Mouse (Mus musculus): ENCODE measurements at regions not wholly inside any gene's neighbourhood (a gene's known extent, or its start where the extent isn't known, plus 50 kb on each side); places are given as distances from the start of the nearest gene placed in this dataset.

- Histone ChIP-seq H3K4me1 (replicated peaks; ENCODE audit: control insufficient read depth, insufficient read depth, low read length) (no peaks in the 10 kb centered on the region), H3K4me3 (replicated peaks; ENCODE audit: low read length) (no peak overlapping the region), H3K27me3 (ENCODE audit: control insufficient read depth, insufficient read depth, low read length) (no peaks in the 10 kb centered on the region), H3K36me3 (replicated peaks; ENCODE audit: control insufficient read depth, insufficient read depth) (no peaks in the 10 kb centered on the region), H3K9me3 (ENCODE audit: control insufficient read depth, low read length) (no peaks in the 10 kb centered on the region), H3K27ac (no peak overlapping the region), H3K4me2 (replicated peaks) (no peak overlapping the region), H3K9ac (no peak overlapping the region)
- DNase-seq (ENCODE audit: low spot score) (no peak), ATAC-seq (ENCODE audit: low FRiP score) (no peak)
- WGBS, result 94% methylated on average over 15 of the region's 15 CpGs
Observed at GRCm38 (mm10) chr3:121902246-121902645, 50.1 kb upstream of the Arhgap29 start.

GRCm38 (mm10) chr3:121900429-121900844 lies 51.9 kb upstream of the Arhgap29 start:
- DNase-seq (ENCODE audit: low spot score) (no peak), ATAC-seq (ENCODE audit: low FRiP score) (no peak)
- 86% methylated on average over 8 of the region's 8 CpGs for WGBS
- Histone ChIP-seq H3K4me1 (replicated peaks; ENCODE audit: control insufficient read depth, insufficient read depth, low read length) (no peaks in the 10 kb centered on the region), H3K27me3 (ENCODE audit: control insufficient read depth, insufficient read depth, low read length) (no peaks in the 10 kb centered on the region), H3K9me3 (ENCODE audit: control insufficient read depth, low read length) (no peaks in the 10 kb centered on the region), H3K4me3 (replicated peaks; ENCODE audit: low read length) (no peak overlapping the region), H3K9ac (no peak overlapping the region), H3K27ac (no peak overlapping the region), H3K36me3 (replicated peaks; ENCODE audit: control insufficient read depth, insufficient read depth) (no peaks in the 10 kb centered on the region), H3K4me2 (replicated peaks) (no peak overlapping the region)

- no peaks in the 10 kb centered on the region for H3K4me1 ChIP-seq (replicated peaks; ENCODE audit: control insufficient read depth, insufficient read depth, low read length)
- H3K27ac ChIP-seq, result no peak overlapping the region
- DNase-seq (ENCODE audit: low spot score), result no peak
- H3K27me3 ChIP-seq (ENCODE audit: control insufficient read depth, insufficient read depth, low read length), result no peaks in the 10 kb centered on the region
- H3K36me3 ChIP-seq (replicated peaks; ENCODE audit: control insufficient read depth, insufficient read depth), result no peaks in the 10 kb centered on the region
- no peak overlapping the region for H3K9ac ChIP-seq
- no peak overlapping the region for H3K4me2 ChIP-seq (replicated peaks)
- H3K4me3 ChIP-seq (replicated peaks; ENCODE audit: low read length), result no peak overlapping the region
- ATAC-seq (ENCODE audit: low FRiP score), result no peak
- WGBS, result 86% methylated on average over 14 of the region's 14 CpGs
- no peaks in the 10 kb centered on the region for H3K9me3 ChIP-seq (ENCODE audit: control insufficient read depth, low read length)
Observed at GRCm38 (mm10) chr3:121897821-121898574, 54.3 kb upstream of the Arhgap29 start.

GRCm38 (mm10) chr3:121893606-121894005 lies 58.7 kb upstream of the Arhgap29 start:
- Histone ChIP-seq H3K4me3 (replicated peaks; ENCODE audit: low read length) (no peak overlapping the region), H3K27ac (no peak overlapping the region), H3K4me1 (replicated peaks; ENCODE audit: control insufficient read depth, insufficient read depth, low read length) (no peaks in the 10 kb centered on the region), H3K4me2 (replicated peaks) (no peak overlapping the region), H3K9ac (no peak overlapping the region), H3K36me3 (replicated peaks; ENCODE audit: control insufficient read depth, insufficient read depth) (no peaks in the 10 kb centered on the region), H3K27me3 (ENCODE audit: control insufficient read depth, insufficient read depth, low read length) (no peaks in the 10 kb centered on the region), H3K9me3 (ENCODE audit: control insufficient read depth, low read length) (no peaks in the 10 kb centered on the region)
- WGBS, result 84% methylated on average over 7 of the region's 7 CpGs
- no peak for DNase-seq (ENCODE audit: low spot score)
- ATAC-seq (ENCODE audit: low FRiP score), result no peak

GRCm38 (mm10) chr3:121892675-121893074 lies 59.7 kb upstream of the Arhgap29 start:
- no peak for DNase-seq (ENCODE audit: low spot score)
- WGBS, result 97% methylated on average over 3 of the region's 3 CpGs
- H3K4me3 ChIP-seq (replicated peaks; ENCODE audit: low read length), result no peak overlapping the region
- H3K9ac ChIP-seq, result no peak overlapping the region
- H3K4me2 ChIP-seq (replicated peaks), result no peak overlapping the region
- H3K9me3 ChIP-seq (ENCODE audit: control insufficient read depth, low read length), result no peaks in the 10 kb centered on the region
- no peak overlapping the region for H3K27ac ChIP-seq
- H3K36me3 ChIP-seq (replicated peaks; ENCODE audit: control insufficient read depth, insufficient read depth), result no peaks in the 10 kb centered on the region
- no peaks in the 10 kb centered on the region for H3K27me3 ChIP-seq (ENCODE audit: control insufficient read depth, insufficient read depth, low read length)
- no peak for ATAC-seq (ENCODE audit: low FRiP score)
- no peaks in the 10 kb centered on the region for H3K4me1 ChIP-seq (replicated peaks; ENCODE audit: control insufficient read depth, insufficient read depth, low read length)

- Histone ChIP-seq H3K4me3 (replicated peaks; ENCODE audit: low read length) (no peak overlapping the region), H3K27ac (no peak overlapping the region), H3K36me3 (replicated peaks; ENCODE audit: control insufficient read depth, insufficient read depth) (no peaks in the 10 kb centered on the region), H3K4me2 (replicated peaks) (no peak overlapping the region), H3K9me3 (ENCODE audit: control insufficient read depth, low read length) (no peaks in the 10 kb centered on the region), H3K4me1 (replicated peaks; ENCODE audit: control insufficient read depth, insufficient read depth, low read length) (no peaks in the 10 kb centered on the region), H3K27me3 (ENCODE audit: control insufficient read depth, insufficient read depth, low read length) (no peaks in the 10 kb centered on the region), H3K9ac (no peak overlapping the region)
- 65% methylated on average over 9 of the region's 9 CpGs for WGBS
- no peak for DNase-seq (ENCODE audit: low spot score)
- ATAC-seq (ENCODE audit: low FRiP score), result no peak
Observed at GRCm38 (mm10) chr3:121891338-121891737, 61.0 kb upstream of the Arhgap29 start.

- H3K27me3 ChIP-seq (ENCODE audit: control insufficient read depth, insufficient read depth, low read length), result no peaks in the 10 kb centered on the region
- no peak overlapping the region for H3K27ac ChIP-seq
- WGBS, result 31% methylated on average over 5 of the region's 5 CpGs
- no peak overlapping the region for H3K9ac ChIP-seq
- H3K4me1 ChIP-seq (replicated peaks; ENCODE audit: control insufficient read depth, insufficient read depth, low read length), result no peaks in the 10 kb centered on the region; the same call in 1 of the 2 replicates
- H3K4me2 ChIP-seq (replicated peaks), result no peak overlapping the region; the same call in 1 of the 2 replicates
- no peak for DNase-seq (ENCODE audit: low spot score)
- ATAC-seq (ENCODE audit: low FRiP score), result no peak
- no peaks in the 10 kb centered on the region for H3K9me3 ChIP-seq (ENCODE audit: control insufficient read depth, low read length)
- H3K4me3 ChIP-seq (replicated peaks; ENCODE audit: low read length), result no peak overlapping the region
- no peaks in the 10 kb centered on the region for H3K36me3 ChIP-seq (replicated peaks; ENCODE audit: control insufficient read depth, insufficient read depth)
Observed at GRCm38 (mm10) chr3:121890563-121890962, 61.8 kb upstream of the Arhgap29 start.

- DNase-seq (ENCODE audit: low spot score) (no peak), ATAC-seq (ENCODE audit: low FRiP score) (no peak)
- Histone ChIP-seq H3K9ac (no peak overlapping the region), H3K4me1 (replicated peaks; ENCODE audit: control insufficient read depth, insufficient read depth, low read length) (no peaks in the 10 kb centered on the region; the same call in 1 of the 2 replicates), H3K4me2 (replicated peaks) (peak overlapping the region; percentile 21; the same call in 1 of the 2 replicates), H3K27ac (no peak overlapping the region), H3K9me3 (ENCODE audit: control insufficient read depth, low read length) (no peaks in the 10 kb centered on the region), H3K4me3 (replicated peaks; ENCODE audit: low read length) (no peak overlapping the region), H3K36me3 (replicated peaks; ENCODE audit: control insufficient read depth, insufficient read depth) (no peaks in the 10 kb centered on the region), H3K27me3 (ENCODE audit: control insufficient read depth, insufficient read depth, low read length) (no peaks in the 10 kb centered on the region; the same call in 1 of the 2 replicates)
- 36% methylated on average over 15 of the region's 15 CpGs for WGBS
Observed at GRCm38 (mm10) chr3:121886870-121887605, 65.3 kb upstream of the Arhgap29 start.

- H3K9me3 ChIP-seq (ENCODE audit: control insufficient read depth, low read length), result no peaks in the 10 kb centered on the region
- H3K36me3 ChIP-seq (replicated peaks; ENCODE audit: control insufficient read depth, insufficient read depth), result no peaks in the 10 kb centered on the region
- no peak overlapping the region for H3K27ac ChIP-seq
- 45% methylated on average over 10 of the region's 10 CpGs for WGBS
- no peak overlapping the region for H3K4me3 ChIP-seq (replicated peaks; ENCODE audit: low read length)
- H3K4me1 ChIP-seq (replicated peaks; ENCODE audit: control insufficient read depth, insufficient read depth, low read length), result no peaks in the 10 kb centered on the region; the same call in 1 of the 2 replicates
- H3K4me2 ChIP-seq (replicated peaks), result no peak overlapping the region
- ATAC-seq (ENCODE audit: low FRiP score) (no peak), DNase-seq (ENCODE audit: low spot score) (no peak)
- no peaks in the 10 kb centered on the region; the same call in 1 of the 2 replicates for H3K27me3 ChIP-seq (ENCODE audit: control insufficient read depth, insufficient read depth, low read length)
- no peak overlapping the region for H3K9ac ChIP-seq
Observed at GRCm38 (mm10) chr3:121886309-121886708, 66.0 kb upstream of the Arhgap29 start.

Measured in hindbrain, embryonic 14.5 days (tissue).